Mouse (Mus musculus) testis, postnatal 10 days (tissue): Measurements from ENCODE around the gene Ccdc124.
"Not testable (repeated sequence)": the region's sequence is repeated elsewhere in the genome, so short reads cannot be mapped to it uniquely, and the experiment has no call there.

Experiments used
- DNase-seq: peaks from one replicate; pipeline ENCODE4 v3.0.0; 2021; ENCODE audit warnings: low spot score

The Ccdc124 gene

GRCm38 (mm10) chr8:70895571-70896259, 22.0 kb upstream of the Ccdc124 start:
- DNase-seq = not testable (repeated sequence)

- no peak for DNase-seq
Observed at GRCm38 (mm10) chr8:70894771-70895545, 21.2 kb upstream of the Ccdc124 start.

- no peak for DNase-seq
Observed at GRCm38 (mm10) chr8:70894385-70894720, 20.6 kb upstream of the Ccdc124 start.

GRCm38 (mm10) chr8:70893656-70894384, 20.1 kb upstream of the Ccdc124 start:
- peak; percentile 87 for DNase-seq

- no peak for DNase-seq
Observed at GRCm38 (mm10) chr8:70892896-70893655, 19.3 kb upstream of the Ccdc124 start.

GRCm38 (mm10) chr8:70892022-70892895, 18.5 kb upstream of the Ccdc124 start, which contains the start of gene Slc5a5:
Gene Slc5a5 (minus strand): TSS chr8:70892757.
- no peak for DNase-seq

GRCm38 (mm10) chr8:70891356-70891755, 17.6 kb upstream of the Ccdc124 start:
- peak; percentile 73 for DNase-seq

- DNase-seq = no peak
Observed at GRCm38 (mm10) chr8:70890656-70891055, 16.9 kb upstream of the Ccdc124 start.

- peak; percentile 75 for DNase-seq
Observed at GRCm38 (mm10) chr8:70887669-70888068, 13.9 kb upstream of the Ccdc124 start.

GRCm38 (mm10) chr8:70885612-70886011, 11.9 kb upstream of the Ccdc124 start:
- peak; percentile 73 for DNase-seq

- DNase-seq = no peak
Observed at GRCm38 (mm10) chr8:70884683-70885082, 10.9 kb upstream of the Ccdc124 start.

GRCm38 (mm10) chr8:70884186-70884585, 10.5 kb upstream of the Ccdc124 start:
- no peak for DNase-seq

GRCm38 (mm10) chr8:70880546-70880945, 6.8 kb upstream of the Ccdc124 start:
- no peak for DNase-seq

GRCm38 (mm10) chr8:70880126-70880525, 6.4 kb upstream of the Ccdc124 start:
- DNase-seq = peak; percentile 48

GRCm38 (mm10) chr8:70879500-70879899, 5.8 kb upstream of the Ccdc124 start:
- DNase-seq = no peak

GRCm38 (mm10) chr8:70878178-70878577, 4.4 kb upstream of the Ccdc124 start:
- DNase-seq = no peak

GRCm38 (mm10) chr8:70876382-70876781, 2.6 kb upstream of the Ccdc124 start:
- no peak for DNase-seq

GRCm38 (mm10) chr8:70874441-70874840, 706 bp upstream of the Ccdc124 start:
- no peak for DNase-seq

GRCm38 (mm10) chr8:70872643-70873363, 932 bp downstream of the Ccdc124 start:
- no peak for DNase-seq

- no peak for DNase-seq
Observed at GRCm38 (mm10) chr8:70871195-70871807, 2.4 kb downstream of the Ccdc124 start.
